Mouse (Mus musculus) embryo, embryonic 11 days (tissue): ENCODE measurements at regions not wholly inside any gene's neighbourhood (a gene's known extent, or its start where the extent isn't known, plus 50 kb on each side); places are given as distances from the start of the nearest gene placed in this dataset.

Source experiments
- DNase-seq: peaks from one replicate; pipeline ENCODE4 v3.0.0-alpha.2; 2015

DNA sequence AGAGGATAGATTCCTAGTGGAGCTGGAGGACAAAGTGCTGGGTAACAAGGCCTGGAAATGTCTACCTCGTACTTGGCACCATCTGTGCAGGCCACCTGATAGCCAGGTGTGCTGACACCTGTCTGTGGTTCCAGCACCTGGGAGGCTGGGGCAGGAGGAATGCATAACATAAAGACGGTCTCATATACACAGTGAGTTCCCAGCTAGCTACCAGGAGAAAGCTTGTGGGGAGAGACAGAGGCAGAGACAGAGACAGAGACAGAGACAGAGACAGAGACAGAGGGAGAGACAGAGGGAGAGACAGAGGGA is 299.7 kb upstream of the Cd180 start:
- DNase-seq = no peak

DNA sequence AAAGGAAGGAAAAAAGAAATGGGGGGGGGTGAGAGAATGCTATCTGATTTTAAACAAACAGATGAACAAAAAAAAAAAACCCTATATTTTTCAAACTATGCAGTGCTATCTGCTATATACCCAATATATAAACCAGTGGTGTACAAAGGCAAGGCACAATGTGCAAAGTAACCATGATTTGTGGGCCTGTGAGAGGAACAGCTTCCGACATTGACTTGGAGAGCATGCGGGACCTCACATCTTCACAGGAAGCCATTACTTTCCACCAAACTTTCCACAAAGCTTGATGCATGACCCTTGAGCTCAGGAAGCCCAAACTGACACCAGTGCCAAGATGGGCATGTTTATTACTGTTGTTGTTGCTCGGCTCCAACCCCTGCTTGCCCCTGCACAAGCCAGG is 299.3 kb upstream of the Cd180 start:
- no peak for DNase-seq

DNA sequence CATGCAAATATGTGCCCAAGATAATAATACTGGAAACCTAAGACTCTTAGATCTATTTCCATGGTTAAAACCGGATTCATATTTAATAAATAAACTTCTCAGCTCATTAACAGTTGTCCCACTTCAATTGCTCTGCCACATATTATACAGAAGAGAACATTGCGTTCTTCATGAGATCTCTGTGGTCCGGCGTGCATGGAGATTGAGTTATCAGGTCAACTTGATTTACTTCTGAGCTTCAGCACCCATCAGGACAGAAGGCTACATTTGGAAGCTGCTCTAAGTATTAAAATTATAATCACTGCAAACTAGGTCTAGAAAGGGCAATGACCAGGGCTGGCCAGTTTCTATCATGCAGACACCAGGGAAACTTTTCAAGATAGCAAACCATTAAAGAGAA is 295.9 kb upstream of the Cd180 start:
- DNase-seq = no peak

DNA sequence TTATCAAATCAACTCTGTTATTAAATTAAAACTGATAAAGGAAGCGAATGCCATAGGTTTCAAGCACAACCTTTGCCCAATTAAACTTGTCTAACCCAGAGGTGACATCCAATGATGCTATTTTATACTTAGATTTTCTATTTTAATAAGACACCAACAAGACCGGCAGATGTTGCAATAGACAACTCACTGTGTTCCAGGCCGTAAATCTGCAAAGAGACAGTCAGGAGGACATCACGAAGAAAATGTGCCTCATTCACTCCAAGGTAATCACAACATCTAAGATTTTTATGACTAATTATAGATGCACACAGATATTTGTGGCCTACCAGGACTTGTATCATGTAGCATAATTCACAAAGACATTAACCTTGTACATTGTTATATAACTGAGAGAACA is 281.5 kb upstream of the Cd180 start:
- DNase-seq = no peak

DNA sequence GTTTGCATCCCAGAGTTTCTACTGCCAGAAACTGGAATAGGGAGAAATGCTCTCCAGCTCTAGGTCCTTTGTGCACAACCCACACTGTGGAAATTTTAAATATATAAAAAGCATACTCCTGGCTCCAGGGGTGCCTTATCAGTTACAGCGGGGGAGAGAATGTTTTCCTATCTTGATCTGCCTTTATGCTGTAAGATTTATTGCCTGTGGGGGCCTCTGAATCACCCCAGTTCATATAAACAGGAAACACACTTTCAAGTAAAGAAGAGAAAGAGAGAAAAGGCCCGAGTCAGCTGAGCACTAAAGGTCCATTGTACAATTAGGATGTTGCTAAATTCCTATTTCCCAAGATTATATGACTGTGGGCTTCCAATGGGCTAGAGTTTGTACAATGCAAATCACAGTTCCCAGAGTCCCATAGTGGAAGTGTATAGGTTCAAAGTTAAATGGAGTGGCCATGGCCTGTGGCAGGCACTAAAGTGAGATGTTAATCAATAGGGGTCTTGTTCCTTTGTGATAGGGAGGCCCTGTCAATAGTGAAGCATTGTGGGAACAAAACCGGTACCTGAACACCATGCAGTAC is 258.9 kb upstream of the Cd180 start:
- no peak for DNase-seq

DNA sequence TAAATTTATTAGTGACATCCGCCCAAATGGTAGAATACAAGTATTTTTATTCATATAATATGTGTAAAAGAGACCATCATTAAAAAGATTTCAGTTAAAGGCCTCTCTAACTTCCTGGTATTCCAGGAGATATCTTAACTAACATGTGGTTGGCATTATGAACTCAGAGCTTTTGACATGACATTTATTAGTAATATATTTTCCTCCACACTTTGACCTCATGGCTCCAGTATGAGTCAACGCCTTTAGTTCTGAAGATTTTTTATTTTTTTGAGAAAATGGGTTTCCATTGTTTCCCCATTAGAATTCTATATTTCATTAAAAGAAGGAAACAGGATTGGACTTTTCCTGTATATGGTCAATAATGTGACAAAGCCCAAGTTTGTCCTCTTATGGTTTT is 250.7 kb upstream of the Cd180 start:
- no peak for DNase-seq

DNA sequence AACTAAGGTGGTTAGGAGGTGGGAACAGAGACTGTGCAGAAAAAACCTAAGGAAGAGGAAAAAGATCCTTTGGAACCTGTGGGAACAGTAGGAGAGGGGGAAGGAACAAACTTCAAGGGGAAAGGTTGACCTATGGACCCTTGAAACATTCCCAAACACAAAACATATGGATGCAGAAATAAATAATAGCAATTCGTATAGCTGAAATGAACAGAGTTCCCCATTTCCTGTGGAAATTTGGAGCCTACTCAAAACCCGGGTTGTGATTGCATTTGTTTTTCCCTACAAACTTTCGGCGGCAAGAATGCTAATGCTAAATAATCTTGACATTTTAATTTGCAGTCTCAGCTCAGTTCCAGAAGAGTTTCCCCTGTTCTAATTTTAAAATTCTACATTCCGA is 246.0 kb upstream of the Cd180 start:
- no peak for DNase-seq

DNA sequence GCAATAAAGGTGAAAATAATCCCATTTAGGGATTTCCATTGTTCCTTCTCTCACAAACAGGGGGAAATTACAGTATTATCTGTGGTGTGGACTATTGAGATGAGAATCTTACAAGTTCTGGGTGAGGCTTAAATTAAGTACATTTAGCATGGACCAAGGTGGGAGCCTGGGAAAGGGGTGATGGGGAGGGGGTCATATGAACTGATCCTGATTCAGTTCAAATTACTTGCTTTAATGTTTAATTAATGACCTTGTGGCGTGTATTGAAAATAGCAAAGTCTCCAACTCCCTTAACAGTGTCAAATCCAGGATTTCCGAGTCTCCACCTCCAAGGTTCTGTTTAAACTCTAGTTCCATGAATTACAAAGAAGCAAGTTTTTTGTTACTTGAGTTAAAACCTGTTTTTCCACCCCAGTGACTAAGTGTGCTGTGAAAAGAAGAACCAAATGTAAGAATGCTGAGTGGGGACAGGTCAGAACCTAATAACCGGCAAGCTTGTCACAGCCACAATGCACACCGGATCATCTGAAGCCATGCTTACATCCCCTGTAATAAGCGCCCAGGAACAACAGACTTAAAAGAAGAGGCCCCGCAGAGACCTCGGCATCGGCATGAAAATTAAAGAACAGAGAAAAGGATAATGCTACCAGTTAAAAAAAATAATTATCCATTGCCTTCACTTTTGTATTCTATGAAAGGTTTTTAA is 243.8 kb upstream of the Cd180 start:
- peak; percentile 22 for DNase-seq

DNA sequence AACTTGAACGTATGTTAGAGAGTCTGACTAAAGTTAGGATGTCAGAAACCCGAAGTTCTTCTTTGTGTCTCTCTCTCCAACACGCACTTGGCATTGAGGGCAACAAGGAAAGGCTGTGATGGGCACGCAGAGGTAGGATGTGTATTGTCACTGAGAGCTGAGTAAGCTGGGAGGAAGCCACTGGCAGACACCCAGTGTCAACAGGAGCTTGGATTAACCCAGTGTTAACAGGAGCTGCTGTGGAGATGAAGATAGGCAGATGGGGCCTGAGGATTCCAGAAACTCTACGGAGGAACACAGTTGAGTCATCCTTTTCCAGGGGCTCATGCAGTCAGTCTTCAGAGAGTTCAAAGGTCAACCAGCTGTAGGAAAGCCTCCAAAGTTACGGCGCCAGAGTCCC is 242.2 kb upstream of the Cd180 start:
- DNase-seq = no peak

DNA sequence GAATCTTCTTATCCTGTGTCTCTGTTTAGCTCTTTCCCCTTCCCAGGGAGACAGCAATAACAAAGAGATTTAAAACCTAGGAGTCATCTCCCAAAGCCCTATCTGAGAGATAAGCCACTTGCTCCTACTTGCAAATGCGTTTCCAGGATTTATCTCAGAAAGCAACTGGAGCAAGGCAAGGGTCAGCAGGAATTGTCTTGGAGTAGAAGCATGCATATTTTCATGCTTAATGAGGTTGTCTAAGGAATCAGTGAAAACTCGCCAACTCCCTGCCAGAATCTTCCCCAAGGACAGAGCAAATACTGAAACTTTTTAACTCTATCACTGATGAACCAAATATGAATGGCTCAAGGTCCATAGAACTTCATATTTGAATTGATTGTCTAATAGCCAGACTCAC is 234.6 kb upstream of the Cd180 start:
- no peak for DNase-seq

DNA sequence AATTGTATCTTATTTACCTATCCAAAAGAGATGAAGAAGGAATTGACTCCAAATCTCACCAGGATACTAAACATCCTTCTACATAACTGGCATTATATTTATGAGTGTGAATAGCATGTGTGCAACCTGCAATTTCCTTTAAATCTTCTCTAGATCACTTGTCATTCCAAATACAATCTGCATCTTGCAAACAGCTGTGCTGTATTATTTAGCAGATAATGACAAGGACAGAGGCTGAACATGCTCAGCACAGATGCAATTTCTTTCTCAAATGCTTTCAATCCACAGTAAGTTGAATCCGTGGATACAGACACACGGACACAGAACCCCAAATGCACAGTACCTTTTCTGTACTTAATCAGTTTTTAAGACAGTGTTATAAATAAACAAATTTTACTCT is 229.4 kb upstream of the Cd180 start:
- no peak for DNase-seq

DNA sequence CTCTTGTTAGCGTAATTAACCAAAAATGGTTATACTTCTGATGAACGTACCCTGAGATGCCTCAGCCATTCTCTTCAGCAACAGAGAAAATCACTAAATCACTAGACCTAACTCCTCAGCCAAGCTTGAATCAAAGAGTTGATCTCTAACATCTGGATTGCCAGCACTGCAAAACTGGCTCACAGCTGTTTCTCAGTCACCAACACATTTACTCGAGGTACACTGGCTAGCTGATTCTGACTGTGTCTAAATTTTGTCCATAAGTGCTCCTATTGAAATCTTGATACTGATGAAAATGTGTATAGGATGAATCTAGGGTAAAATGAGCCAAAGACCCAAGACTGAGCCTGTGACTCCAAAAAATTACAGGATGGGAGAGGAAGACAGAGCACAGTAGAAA is 211.5 kb upstream of the Cd180 start:
- DNase-seq = no peak

DNA sequence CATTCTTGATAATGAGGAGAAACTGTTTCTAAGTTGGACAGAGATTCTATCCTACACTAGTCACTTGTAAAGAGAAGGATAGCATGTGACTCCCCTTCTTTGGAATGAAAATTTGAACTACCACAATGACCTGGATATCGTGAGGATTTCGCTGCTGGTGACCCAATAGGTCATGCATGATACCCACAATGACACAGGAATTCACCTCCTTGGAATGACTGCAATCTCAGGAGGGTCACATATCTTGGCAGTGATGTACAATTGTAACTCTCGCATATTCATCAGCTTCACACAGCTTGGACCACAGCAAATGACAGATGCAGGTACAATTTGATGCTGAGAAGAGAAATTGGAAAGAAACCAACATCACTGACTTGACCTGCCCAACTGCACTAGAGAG is 210.9 kb upstream of the Cd180 start:
- no peak for DNase-seq

DNA sequence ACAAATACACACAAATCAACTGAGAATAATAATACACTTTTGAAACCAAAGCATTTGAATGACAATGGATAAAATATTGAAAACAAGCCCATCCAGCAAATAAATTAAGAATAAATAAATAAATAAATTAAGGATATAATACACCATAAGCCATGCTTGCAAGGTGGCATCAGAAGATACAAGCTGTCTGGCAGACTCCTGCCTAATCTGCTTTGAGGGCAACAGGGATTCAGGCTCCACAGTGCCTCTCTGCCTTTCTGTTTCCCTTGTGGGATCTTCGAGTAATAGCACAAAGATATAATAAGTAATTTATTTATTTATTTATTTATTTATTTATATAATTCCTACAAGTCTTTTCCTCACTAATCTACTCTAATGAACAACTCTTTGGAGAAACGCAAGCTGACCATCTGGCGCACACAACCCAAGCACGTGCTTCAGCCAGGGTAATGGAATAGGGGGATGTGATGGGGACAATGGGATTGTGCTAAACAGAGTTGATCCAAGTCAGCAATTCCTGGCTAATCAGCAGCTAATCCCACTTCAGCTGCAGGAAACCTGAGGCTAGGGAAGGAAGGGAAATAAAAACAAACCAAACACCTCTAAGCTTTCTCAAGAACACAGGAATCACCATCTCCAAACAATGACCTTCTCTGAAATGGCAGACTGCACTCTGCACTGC is 205.8 kb upstream of the Cd180 start:
- peak; percentile 25 for DNase-seq

DNA sequence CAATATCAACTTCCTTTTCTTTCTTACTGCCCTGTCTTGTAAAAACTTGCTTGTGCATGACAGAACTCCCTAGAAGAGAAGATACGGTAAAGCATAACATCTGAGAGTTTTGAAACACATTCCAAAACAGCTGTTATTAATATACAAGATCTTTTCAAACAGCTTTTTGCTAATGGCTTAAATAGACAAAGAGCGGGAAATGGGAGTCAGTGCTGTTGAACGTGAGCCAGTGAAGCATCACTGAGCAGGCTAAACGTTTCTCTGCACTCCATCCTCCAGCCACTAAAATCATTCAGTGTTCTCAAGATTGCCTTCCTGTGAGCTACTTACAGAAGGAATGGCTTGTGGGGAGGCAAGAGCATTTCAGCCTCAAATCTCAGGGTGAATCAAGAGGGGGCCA is 202.0 kb upstream of the Cd180 start:
- no peak for DNase-seq

DNA sequence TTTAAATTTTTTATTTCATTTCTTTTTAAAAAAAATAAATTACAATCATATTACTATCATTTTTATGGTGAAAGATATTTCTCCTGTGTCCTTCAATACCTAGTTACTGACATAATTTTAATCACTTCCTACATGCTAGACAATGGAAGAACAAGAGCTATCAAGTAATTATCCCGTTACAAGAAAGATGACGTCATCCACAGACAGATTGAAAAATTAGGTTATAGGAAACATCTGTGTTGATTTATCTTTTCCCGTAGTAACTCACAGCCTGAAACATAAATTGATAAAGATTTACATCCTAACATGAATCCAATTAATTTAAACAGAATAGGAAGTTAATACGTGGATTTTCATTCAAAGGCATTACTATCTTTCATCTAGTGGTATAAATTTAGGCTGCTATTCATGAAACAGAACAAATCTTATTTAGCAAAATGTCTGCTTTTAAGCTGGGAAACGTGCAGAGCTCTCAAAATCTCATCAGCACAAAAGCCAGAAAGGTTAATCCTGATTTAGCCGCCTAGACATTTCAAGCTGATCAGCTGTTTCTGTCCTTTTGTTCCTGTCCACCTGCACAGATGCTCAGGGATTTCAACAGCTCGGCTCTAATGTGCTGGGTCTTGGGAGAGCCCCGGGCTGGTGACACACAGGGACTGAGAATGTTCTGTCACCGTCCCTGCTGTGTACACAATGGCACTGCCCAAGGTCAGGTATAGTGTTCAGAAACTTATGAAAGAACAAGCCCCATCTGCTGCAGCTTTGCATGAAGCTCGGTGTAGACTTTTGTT is 189.0 kb upstream of the Cd180 start:
- peak; percentile 40 for DNase-seq

DNA sequence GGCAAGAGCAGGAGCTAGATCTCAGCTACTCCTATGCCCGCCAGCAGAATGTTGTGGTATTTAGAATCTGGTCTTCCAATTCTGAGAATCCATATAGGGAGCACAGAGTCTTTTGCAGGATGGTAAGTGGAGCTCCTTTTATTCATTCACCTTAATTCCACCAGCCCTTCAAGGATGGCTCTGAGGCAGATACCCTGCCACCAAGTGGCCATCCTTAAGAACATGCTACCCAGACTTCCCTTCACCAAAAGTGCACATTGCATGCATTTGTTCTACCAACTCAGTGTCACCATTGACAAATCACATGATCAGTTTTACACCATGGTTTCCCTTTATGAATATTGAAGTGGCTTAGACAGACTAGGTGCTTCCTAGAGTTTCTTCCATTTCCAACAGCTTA is 186.1 kb upstream of the Cd180 start:
- DNase-seq = no peak

DNA sequence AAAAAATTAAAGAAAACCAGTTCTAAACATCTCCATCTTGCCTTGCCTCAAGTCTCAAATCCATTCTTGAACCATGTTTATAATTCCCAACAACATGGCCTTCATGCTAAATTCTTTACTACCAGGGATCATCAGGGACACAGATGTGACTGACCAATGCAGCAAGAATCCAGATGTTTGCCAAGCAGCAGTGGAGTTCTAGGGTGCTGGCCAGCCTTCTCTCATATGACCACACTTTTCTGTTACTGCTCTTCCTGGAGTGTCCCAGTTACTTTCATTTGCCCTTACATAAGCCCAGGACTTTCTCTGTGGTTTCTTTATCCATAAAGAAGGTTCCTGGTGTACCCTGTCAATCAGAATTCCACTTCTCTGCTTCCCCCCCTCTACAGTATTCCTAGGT is 185.4 kb upstream of the Cd180 start:
- DNase-seq = no peak

DNA sequence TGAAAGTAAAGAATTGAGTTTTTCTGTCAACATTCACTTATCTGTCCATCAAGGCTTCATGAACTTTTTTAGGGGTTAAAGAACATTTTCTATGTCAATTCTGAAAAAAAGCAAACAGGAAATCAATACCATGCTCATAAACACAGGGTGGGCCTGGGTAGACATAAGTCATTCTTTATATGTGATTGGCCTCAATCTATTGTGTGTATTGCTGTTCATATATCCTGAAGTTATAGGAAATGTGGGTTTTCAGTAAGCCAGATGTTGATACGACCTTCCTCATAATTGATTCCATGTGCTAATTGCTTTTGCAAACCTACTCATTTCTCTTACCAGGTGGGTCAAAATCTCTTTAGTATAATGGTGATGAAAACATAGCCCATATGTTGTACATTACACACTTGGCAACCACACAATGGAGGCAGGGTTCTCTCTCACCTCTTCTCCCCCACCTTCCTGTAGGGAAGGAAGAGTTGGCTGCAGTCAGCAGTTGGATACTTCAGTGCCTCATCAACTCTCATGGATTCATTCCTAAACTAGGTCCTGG is 182.6 kb upstream of the Cd180 start:
- DNase-seq = peak; percentile 29

DNA sequence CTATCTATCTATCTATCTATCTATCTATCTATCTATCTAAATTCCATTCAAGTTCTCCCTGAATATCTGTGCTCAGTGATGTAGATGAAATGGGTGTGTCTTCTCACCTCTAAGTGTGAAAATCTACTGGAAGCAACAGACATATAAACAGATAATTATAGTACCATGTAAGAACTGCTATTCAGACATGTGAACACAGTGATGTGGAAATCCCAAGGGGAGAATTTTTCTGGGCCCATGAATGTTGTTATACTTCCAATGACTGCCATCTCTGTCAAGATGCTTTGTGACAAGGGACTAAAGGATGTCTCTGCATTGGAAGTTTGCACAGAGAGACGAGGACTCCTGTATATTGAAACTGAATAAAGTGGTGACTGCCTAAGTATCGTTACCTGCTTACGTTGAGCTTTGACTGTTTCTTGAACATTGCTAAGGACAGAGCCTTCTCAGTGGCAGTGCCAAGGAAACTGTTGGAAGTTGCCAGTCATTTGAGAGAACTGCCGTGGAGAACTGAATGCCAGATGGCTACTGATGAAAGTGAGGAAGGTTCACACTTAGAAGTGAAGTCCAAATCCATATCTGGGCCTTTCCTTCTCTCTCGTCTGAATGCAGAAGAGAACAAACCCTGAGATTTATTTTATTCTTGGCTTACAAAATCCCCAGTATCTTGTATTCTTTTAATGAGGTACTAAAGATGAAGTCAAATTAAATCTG is 175.0 kb upstream of the Cd180 start:
- no peak for DNase-seq

DNA sequence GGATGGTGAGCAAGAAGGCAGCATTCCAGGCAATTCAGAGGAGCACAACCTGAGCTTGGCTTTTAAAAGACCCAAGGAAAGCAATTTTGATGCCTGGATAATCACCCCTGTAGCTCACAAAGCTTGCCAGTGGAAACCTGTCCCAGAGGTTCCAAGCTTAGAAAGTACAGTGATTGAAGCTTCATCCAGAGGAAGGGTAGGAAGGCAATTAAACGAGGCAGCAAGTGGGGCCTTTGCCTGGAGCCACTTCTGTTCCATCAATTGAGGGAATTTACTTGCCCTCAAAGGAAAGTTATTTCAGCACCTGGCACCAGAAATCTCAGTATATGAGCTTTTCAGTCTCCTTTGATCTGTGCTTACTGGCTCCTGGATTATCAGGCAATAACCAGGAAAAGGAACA is 171.9 kb upstream of the Cd180 start:
- no peak for DNase-seq

DNA sequence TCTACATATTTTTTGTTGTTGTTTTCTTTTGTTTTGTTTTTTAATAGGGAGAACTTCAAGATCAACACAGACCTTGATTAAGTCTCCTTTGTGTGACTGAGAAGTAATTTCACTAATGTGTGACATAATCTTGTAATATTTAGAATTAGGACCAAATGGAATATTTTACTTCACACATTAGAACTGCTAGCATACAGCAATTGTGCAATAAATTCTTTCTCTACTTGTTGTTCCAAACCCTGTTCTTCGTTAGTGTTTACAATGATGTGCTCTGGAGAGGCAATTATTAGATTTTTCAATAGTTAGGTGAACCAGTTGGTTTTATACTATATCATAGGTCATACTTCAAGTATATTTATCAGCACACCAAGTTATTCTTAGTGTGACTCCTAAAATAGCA is 171.3 kb upstream of the Cd180 start:
- DNase-seq = no peak

DNA sequence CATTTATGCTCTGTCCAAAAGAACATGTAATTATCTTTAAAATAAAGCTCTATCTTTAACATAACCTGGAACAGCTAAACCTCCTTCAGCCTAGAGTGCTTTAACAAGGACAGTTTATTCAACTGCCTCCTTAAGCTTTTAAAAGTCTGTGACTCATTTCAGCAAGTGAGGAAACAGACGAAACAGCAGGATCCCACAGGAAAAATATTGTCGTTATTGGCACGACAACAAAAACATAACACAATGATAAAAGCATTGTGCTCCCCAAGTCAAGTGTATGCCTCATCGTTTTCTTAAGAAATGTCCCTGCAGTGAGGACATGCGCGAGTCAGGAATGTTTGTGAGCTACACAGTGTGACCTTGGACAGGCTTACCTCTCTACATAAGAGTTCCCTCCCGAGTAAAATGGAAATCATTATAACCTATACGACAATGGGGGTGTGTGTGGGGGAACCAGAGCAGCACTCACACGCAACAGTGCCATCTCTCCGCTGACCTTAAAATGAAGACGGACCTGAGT is 166.7 kb upstream of the Cd180 start:
- DNase-seq = no peak
